Mouse (Mus musculus) left cerebral cortex, postnatal 4 days (tissue): ENCODE data around the gene Hand1. TPM values are rescaled to one million over a fixed set of nuclear protein-coding genes. Genes with fewer than 3 reads are reported as not detected.
A peak's percentile ranks its signal among the peaks of the same experiment; 100 is the strongest.

Source experiments
- DNase-seq: peaks from one replicate; pipeline ENCODE4 v3.0.0-alpha.2; 2022
- intact Hi-C: fragments of 180-260 bp; cut with DNase I; formaldehyde crosslinking; loops from one replicate; pipeline ENCODE4 v1.15.1; 2025
- total RNA-seq, 2 experiments: library from RNA; stranded (reverse); gene quantifications; 2 replicates each; pipeline ENCODE4 v1.2.3; 2021

Hand1 gene
- total RNA-seq, 2 experiments from 2014 or later = not detected

- intact Hi-C loops = no loop called here
- no peak for DNase-seq
These were observed 27.6 kb downstream of the Hand1 start for GRCm38 (mm10) chr11:57805047-57805446.

- intact Hi-C loops = no loop called here
- peak; percentile 21 for DNase-seq
These were observed 30.1 kb downstream of the Hand1 start for GRCm38 (mm10) chr11:57802511-57802870.

GRCm38 (mm10) chr11:57801766-57802510, 30.7 kb downstream of the Hand1 start:
- intact Hi-C loops = no loop called here
- DNase-seq = peak; percentile 52

- DNase-seq = peak; percentile 97
- intact Hi-C loops = no loop called here
These were observed 31.4 kb downstream of the Hand1 start, which contains the start of gene Sap30l for GRCm38 (mm10) chr11:57800971-57801765. Gene Sap30l, plus strand, starts transcription at chr11:57801637.

- intact Hi-C loops = no loop called here
- DNase-seq = no peak
These were observed 32.2 kb downstream of the Hand1 start for GRCm38 (mm10) chr11:57800266-57800951.

GRCm38 (mm10) chr11:57799456-57799855, 33.2 kb downstream of the Hand1 start:
- intact Hi-C loops = no loop called here
- no peak for DNase-seq

GRCm38 (mm10) chr11:57797828-57798227, 34.8 kb downstream of the Hand1 start:
- no peak for DNase-seq
- intact Hi-C loops = no loop called here

GRCm38 (mm10) chr11:57795086-57795485, 37.5 kb downstream of the Hand1 start:
- intact Hi-C loops = no loop called here
- no peak for DNase-seq

- no peak for DNase-seq
- intact Hi-C loops = no loop called here
These were observed 41.6 kb downstream of the Hand1 start for GRCm38 (mm10) chr11:57790866-57791535.

GRCm38 (mm10) chr11:57787913-57788312, 44.7 kb downstream of the Hand1 start:
- intact Hi-C loops = no loop called here

GRCm38 (mm10) chr11:57786616-57787418, 45.8 kb downstream of the Hand1 start:
- peak; percentile 66 for DNase-seq
- intact Hi-C loops = no loop called here

More at GRCm38 (mm10) chr11:57787913-57788312, 44.7 kb downstream of the Hand1 start:
- DNase-seq = no peak

GRCm38 (mm10) chr11:57779824-57780223, 52.8 kb downstream of the Hand1 start:
- DNase-seq = no peak
- intact Hi-C loops = loop anchor here (2.0 to 10.0 kb wide), 4 partner anchors 165 to 1645 kb away; no protein-coding TSS in a partner anchor

Other genes starting within 250 kb of the Hand1 start
- gene Galnt10, start 187.4 kb downstream of the Hand1 start, total RNA-seq = 10 to 100 TPM; 11.7 to 12.4 TPM
- gene Sap30l, start 31.2 kb downstream of the Hand1 start, total RNA-seq = 10 to 100 TPM; 32.0 to 35.3 TPM
- 10 to 100 TPM; 97.9 to 100.0 TPM for gene Larp1, start 176.2 kb upstream of the Hand1 start, total RNA-seq